Mouse (Mus musculus) hindbrain, embryonic 11.5 days (tissue): ENCODE data around the gene Nlgn3. TPM values are rescaled to one million over a fixed set of nuclear protein-coding genes. Genes with fewer than 3 reads are reported as not detected.

Experiments
- ATAC-seq: fragments of 200-750 bp; cut with Nextera tagmentation; 2 replicates; pipeline ENCODE4 v1.8.0; 2017; ENCODE audit warnings: mild to moderate bottlenecking, moderate TSS enrichment, moderate library complexity; ENCODE audit not compliant: low FRiP score
- DNase-seq: peaks from one replicate; pipeline ENCODE4 v3.0.0-alpha.2; 2015; ENCODE audit warnings: low spot score
- H3K27ac ChIP-seq: fragments of 300-500 bp; sonication (generic); 2 replicates; pipeline ENCODE4 v1.5.1; 2014; ENCODE audit warnings: mild to moderate bottlenecking, low read depth, low read length
- H3K27me3 ChIP-seq: fragments of 300-500 bp; sonication (generic); 2 replicates; pipeline ENCODE4 v1.6.1; 2014; ENCODE audit warnings: mild to moderate bottlenecking, low read length, moderate library complexity, mixed read lengths; ENCODE audit not compliant: control insufficient read depth, insufficient read depth
- H3K36me3 ChIP-seq: fragments of 300-500 bp; sonication (generic); 2 replicates; pipeline ENCODE4 v1.6.1; 2014; ENCODE audit warnings: mild to moderate bottlenecking, low read length, moderate library complexity, mixed read lengths; ENCODE audit not compliant: control insufficient read depth, insufficient read depth
- H3K4me1 ChIP-seq: fragments of 300-500 bp; sonication (generic); replicated peaks from 2 replicates; pipeline ENCODE4 v1.6.1; 2014; ENCODE audit warnings: low read length, mixed read lengths; ENCODE audit not compliant: control insufficient read depth, insufficient read depth
- H3K4me2 ChIP-seq: fragments of 300-500 bp; sonication (generic); replicated peaks from 2 replicates; pipeline ENCODE4 v1.6.1; 2014; ENCODE audit warnings: mild to moderate bottlenecking, low read depth, low read length
- H3K4me3 ChIP-seq: fragments of 300-500 bp; sonication (generic); 2 replicates; pipeline ENCODE4 v1.5.1; 2014; ENCODE audit warnings: low read depth, low read length
- H3K9ac ChIP-seq: fragments of 300-500 bp; sonication (generic); 2 replicates; pipeline ENCODE4 v1.6.1; 2014; ENCODE audit warnings: low read depth, low read length
- H3K9me3 ChIP-seq: fragments of 300-500 bp; sonication (generic); 2 replicates; pipeline ENCODE4 v1.6.1; 2016; ENCODE audit warnings: low read length; ENCODE audit not compliant: control insufficient read depth
- WGBS: fragments of 180-500 bp; shearing (Covaris S2); extraction: QIAGEN DNeasy Blood & Tissue Kit; methylation state at CpG from one replicate; pipeline ENCODE4 v1.1.7; 2014; 5-methylcytosine and 5-hydroxymethylcytosine counted together
- polyA plus RNA-seq: library from polyadenylated mRNA; unstranded; fragments of >200 nt; fragmentation: Nextera tagmentation; extraction: Ambion mirVana; gene quantifications from 2 replicates; pipeline ENCODE4 v1.2.1, GENCODE M21; 2014

Gene Nlgn3
- 24.5 and 29.1 TPM in 2 replicates for polyA plus RNA-seq

GRCm38 (mm10) chrX:101299055-101299454, at the start of gene Nlgn3:
Gene Nlgn3 (plus strand): TSS chrX:101299168.
- DNase-seq (peak; percentile 53), ATAC-seq (peak; percentile 33; the same call in 1 of the 2 replicates)
- Histone ChIP-seq H3K4me1 (no peaks in the 10 kb centered on the region), H3K4me2 (peak within 1 kb of the TSS; percentile 36), H3K9ac (peak within 1 kb of the TSS; percentile 54), H3K27ac (peak within 1 kb of the TSS; percentile 58; the same call in 1 of the 2 replicates), H3K36me3 (peaks cover 3% of the 10 kb centered on the region; the same call in 1 of the 2 replicates), H3K9me3 (no peaks in the 10 kb centered on the region), H3K4me3 (peak within 1 kb of the TSS; percentile 40), H3K27me3 (no peaks in the 10 kb centered on the region; the same call in 1 of the 2 replicates)
- 14% methylated on average over 11 of the region's 24 CpGs for WGBS

- Histone ChIP-seq H3K4me3 (peak within 1 kb of the TSS; percentile 45), H3K27ac (no peak within 1 kb of the TSS), H3K4me2 (peak within 1 kb of the TSS; percentile 67), H3K36me3 (no peaks in the 10 kb centered on the region), H3K4me1 (no peaks in the 10 kb centered on the region), H3K9me3 (no peaks in the 10 kb centered on the region), H3K27me3 (no peaks in the 10 kb centered on the region), H3K9ac (peak within 1 kb of the TSS; percentile 53)
- DNase-seq (peak; percentile 86), ATAC-seq (peak; percentile 83)
- 17% methylated on average over 46 of the region's 47 CpGs for WGBS
Observed at GRCm38 (mm10) chrX:101253952-101254729, 44.8 kb upstream of the Nlgn3 start, which contains the start of gene Foxo4. Gene Foxo4 (plus strand): TSS chrX:101254528.

GRCm38 (mm10) chrX:101254740-101255139, 44.2 kb upstream of the Nlgn3 start:
- DNase-seq, result peak; percentile 22

GRCm38 (mm10) chrX:101256603-101257002, 42.4 kb upstream of the Nlgn3 start:
- no peak overlapping the region for H3K4me3 ChIP-seq
- H3K9me3 ChIP-seq, result no peaks in the 10 kb centered on the region
- no peak for ATAC-seq
- no peak overlapping the region for H3K9ac ChIP-seq
- H3K27me3 ChIP-seq, result no peaks in the 10 kb centered on the region
- no peak overlapping the region for H3K27ac ChIP-seq
- DNase-seq, result peak; percentile 9
- no peak overlapping the region for H3K4me2 ChIP-seq
- 86% methylated on average over 13 of the region's 13 CpGs for WGBS
- no peaks in the 10 kb centered on the region for H3K36me3 ChIP-seq
- H3K4me1 ChIP-seq, result no peaks in the 10 kb centered on the region; the same call in 1 of the 2 replicates

More at GRCm38 (mm10) chrX:101254740-101255139, 44.2 kb upstream of the Nlgn3 start:
- Histone ChIP-seq H3K4me2 (peak overlapping the region; percentile 67), H3K4me1 (no peaks in the 10 kb centered on the region), H3K36me3 (no peaks in the 10 kb centered on the region), H3K9me3 (no peaks in the 10 kb centered on the region), H3K4me3 (peak overlapping the region; percentile 45), H3K9ac (peak overlapping the region; percentile 53), H3K27ac (no peak overlapping the region), H3K27me3 (no peaks in the 10 kb centered on the region)
- 12% methylated on average over 25 of the region's 26 CpGs for WGBS
- ATAC-seq, result peak; percentile 42; the same call in 1 of the 2 replicates

- Histone ChIP-seq H3K4me1 (no peaks in the 10 kb centered on the region; the same call in 1 of the 2 replicates), H3K9me3 (no peaks in the 10 kb centered on the region), H3K36me3 (no peaks in the 10 kb centered on the region), H3K9ac (no peak overlapping the region), H3K4me2 (no peak overlapping the region), H3K27me3 (no peaks in the 10 kb centered on the region), H3K4me3 (no peak overlapping the region), H3K27ac (peak overlapping the region; percentile 81)
- ATAC-seq (peak; percentile 85), DNase-seq (peak; percentile 58)
- 17% methylated on average over 8 of the region's 13 CpGs for WGBS
Observed at GRCm38 (mm10) chrX:101260441-101261325, 38.3 kb upstream of the Nlgn3 start.

- H3K27me3 ChIP-seq, result no peaks in the 10 kb centered on the region
- H3K9me3 ChIP-seq, result no peaks in the 10 kb centered on the region
- no peaks in the 10 kb centered on the region for H3K36me3 ChIP-seq
- no peak within 1 kb of the TSS for H3K4me3 ChIP-seq
- no peak within 1 kb of the TSS for H3K9ac ChIP-seq
- no peak within 1 kb of the TSS for H3K27ac ChIP-seq
- DNase-seq (no peak), ATAC-seq (no peak)
- no peak within 1 kb of the TSS for H3K4me2 ChIP-seq
- 93% methylated on average over 1 of the region's 1 CpGs for WGBS
- H3K4me1 ChIP-seq, result no peaks in the 10 kb centered on the region; the same call in 1 of the 2 replicates
Observed at GRCm38 (mm10) chrX:101263892-101264291, 35.1 kb upstream of the Nlgn3 start, which contains the start of gene Gm614. Gene Gm614 (minus strand): TSS chrX:101263992.

GRCm38 (mm10) chrX:101266631-101267030, 32.3 kb upstream of the Nlgn3 start:
- H3K27me3 ChIP-seq, result no peaks in the 10 kb centered on the region

GRCm38 (mm10) chrX:101268025-101268754, 30.8 kb upstream of the Nlgn3 start, which contains the start of gene Il2rg:
Gene Il2rg (minus strand): TSS chrX:101268255.
- H3K27ac ChIP-seq, result no peak within 1 kb of the TSS
- H3K4me3 ChIP-seq, result no peak within 1 kb of the TSS
- H3K4me1 ChIP-seq, result no peaks in the 10 kb centered on the region
- no peak for ATAC-seq
- no peak within 1 kb of the TSS for H3K4me2 ChIP-seq
- H3K27me3 ChIP-seq, result no peaks in the 10 kb centered on the region
- DNase-seq, result no peak
- no peaks in the 10 kb centered on the region for H3K36me3 ChIP-seq
- H3K9me3 ChIP-seq, result no peaks in the 10 kb centered on the region
- H3K9ac ChIP-seq, result no peak within 1 kb of the TSS
- 76% methylated on average over 5 of the region's 5 CpGs for WGBS

More at GRCm38 (mm10) chrX:101266631-101267030, 32.3 kb upstream of the Nlgn3 start:
- WGBS, result 89% methylated on average over 6 of the region's 6 CpGs
- Histone ChIP-seq H3K4me1 (no peaks in the 10 kb centered on the region), H3K4me3 (no peak overlapping the region), H3K36me3 (no peaks in the 10 kb centered on the region), H3K4me2 (no peak overlapping the region), H3K27ac (no peak overlapping the region), H3K9me3 (no peaks in the 10 kb centered on the region), H3K9ac (no peak overlapping the region)
- no peak for DNase-seq
- no peak for ATAC-seq
